Mouse (Mus musculus) heart, postnatal 0 days (tissue): ENCODE results near the gene Ano10. TPM values are rescaled to one million over a fixed set of nuclear protein-coding genes. Genes with fewer than 3 reads are reported as not detected.

ENCODE experiments used
- ATAC-seq: fragments of 200-750 bp; cut with Nextera tagmentation; 2 replicates; pipeline ENCODE4 v1.8.0; 2017; ENCODE audit warnings: low read depth, moderate number of reproducible peaks, moderate library complexity; ENCODE audit not compliant: insufficient read depth
- DNase-seq: peaks from one replicate; pipeline ENCODE4 v3.0.0-alpha.2; 2016; ENCODE audit warnings: low spot score
- H3K27ac ChIP-seq: fragments of 300-500 bp; sonication (generic); 2 replicates; pipeline ENCODE4 v1.5.1; 2014; ENCODE audit warnings: low read depth, mild to moderate bottlenecking
- H3K27me3 ChIP-seq: fragments of 300-500 bp; sonication (generic); 2 replicates; pipeline ENCODE4 v1.6.1; 2014; ENCODE audit warnings: low read length, mixed read lengths; ENCODE audit not compliant: control insufficient read depth, insufficient read depth
- H3K36me3 ChIP-seq: fragments of 300-500 bp; sonication (generic); replicated peaks from 2 replicates; pipeline ENCODE4 v1.6.1; 2014; ENCODE audit warnings: low read length, mixed read lengths; ENCODE audit not compliant: control insufficient read depth, insufficient read depth
- H3K4me1 ChIP-seq: fragments of 300-500 bp; sonication (generic); 2 replicates; pipeline ENCODE4 v1.6.1; 2014; ENCODE audit warnings: antibody characterized with exemption; ENCODE audit not compliant: control insufficient read depth, insufficient read depth
- H3K4me2 ChIP-seq: fragments of 300-500 bp; sonication (generic); 2 replicates; pipeline ENCODE4 v1.6.1; 2014; ENCODE audit warnings: low read depth, mild to moderate bottlenecking, low read length, moderate library complexity
- H3K4me3 ChIP-seq: fragments of 300-500 bp; sonication (generic); 2 replicates; pipeline ENCODE4 v1.5.1; 2014; ENCODE audit warnings: low read depth, low read length
- H3K9ac ChIP-seq: fragments of 300-500 bp; sonication (generic); replicated peaks from 2 replicates; pipeline ENCODE4 v1.6.1; 2014; ENCODE audit warnings: low read depth, low read length, mixed read lengths
- H3K9me3 ChIP-seq: fragments of 300-500 bp; sonication (generic); replicated peaks from 2 replicates; pipeline ENCODE4 v1.6.1; 2016; ENCODE audit warnings: low read length; ENCODE audit not compliant: control insufficient read depth
- CTCF ChIP-seq: IDR thresholded peaks from 2 replicates; pipeline ENCODE4 v1.5.1; 2016; ENCODE audit warnings: antibody characterized with exemption, control low read depth, low read depth
- EP300 ChIP-seq: IDR thresholded peaks from 2 replicates; pipeline ENCODE4 v1.6.1; 2016; ENCODE audit warnings: antibody characterized with exemption, low read depth
- WGBS: fragments of 180-500 bp; shearing (Covaris S2); extraction: QIAGEN DNeasy Blood & Tissue Kit; methylation state at CpG from one replicate; pipeline ENCODE4 v1.1.7; 2014; 5-methylcytosine and 5-hydroxymethylcytosine counted together
- polyA plus RNA-seq: library from polyadenylated mRNA; unstranded; fragments of >200 nt; fragmentation: Nextera tagmentation; extraction: Ambion mirVana; gene quantifications from 2 replicates; pipeline ENCODE4 v1.2.1, GENCODE M21; 2015
- total RNA-seq: library from RNA; depleted of rRNA; stranded (reverse); fragments of >200 nt; gene quantifications from 2 replicates; pipeline ENCODE4 v1.2.3, GENCODE M21; 2014; ENCODE audit warnings: low replicate concordance

Ano10 gene
- total and polyA plus RNA-seq, 2 experiments from 2014 or later: 21.3 to 24.1 TPM

GRCm38 (mm10) chr9:122271318-122271717 lies 22.9 kb downstream of the Ano10 start:
- H3K4me1 ChIP-seq: no peaks in the 10 kb centered on the region
- no peaks in the 10 kb centered on the region for H3K27me3 ChIP-seq
- H3K36me3 ChIP-seq: peaks cover 12% of the 10 kb centered on the region
- TF ChIP-seq CTCF: no peak
- TF ChIP-seq EP300: no peak
- no peak overlapping the region for H3K9ac ChIP-seq
- H3K4me3 ChIP-seq: no peak overlapping the region
- WGBS: 84% methylated on average over 3 of the region's 3 CpGs
- H3K27ac ChIP-seq: no peak overlapping the region
- ATAC-seq: no peak
- DNase-seq: no peak
- H3K9me3 ChIP-seq: no peaks in the 10 kb centered on the region
- H3K4me2 ChIP-seq: no peak overlapping the region

GRCm38 (mm10) chr9:122270913-122271312 lies 23.3 kb downstream of the Ano10 start:
- H3K4me1 ChIP-seq: no peaks in the 10 kb centered on the region
- no peak for TF ChIP-seq EP300
- TF ChIP-seq CTCF: no peak
- ATAC-seq: no peak
- no peaks in the 10 kb centered on the region for H3K9me3 ChIP-seq
- H3K27me3 ChIP-seq: no peaks in the 10 kb centered on the region
- peaks cover 12% of the 10 kb centered on the region for H3K36me3 ChIP-seq
- no peak overlapping the region for H3K9ac ChIP-seq
- H3K4me3 ChIP-seq: no peak overlapping the region
- H3K4me2 ChIP-seq: no peak overlapping the region
- DNase-seq: no peak
- WGBS: 87% methylated on average over 10 of the region's 10 CpGs
- no peak overlapping the region for H3K27ac ChIP-seq

- Histone ChIP-seq H3K9ac (no peak overlapping the region), H3K27ac (no peak overlapping the region), H3K4me1 (no peaks in the 10 kb centered on the region), H3K36me3 (peaks cover 12% of the 10 kb centered on the region), H3K4me3 (no peak overlapping the region), H3K27me3 (no peaks in the 10 kb centered on the region), H3K4me2 (no peak overlapping the region), H3K9me3 (no peaks in the 10 kb centered on the region)
- no peak for TF ChIP-seq CTCF
- no peak for TF ChIP-seq EP300
- no peak for DNase-seq
- no peak for ATAC-seq
- WGBS: 74% methylated on average over 3 of the region's 3 CpGs
These were observed 24.8 kb downstream of the Ano10 start for GRCm38 (mm10) chr9:122269256-122270041.

- peaks cover 10% of the 10 kb centered on the region for H3K36me3 ChIP-seq
- H3K9me3 ChIP-seq: no peaks in the 10 kb centered on the region
- DNase-seq: no peak
- no peak overlapping the region; the same call in 1 of the 2 replicates for H3K9ac ChIP-seq
- WGBS: 49% methylated on average over 10 of the region's 10 CpGs
- TF ChIP-seq CTCF (no peak), EP300 (no peak)
- no peak overlapping the region for H3K27ac ChIP-seq
- no peak overlapping the region for H3K4me3 ChIP-seq
- no peaks in the 10 kb centered on the region for H3K4me1 ChIP-seq
- no peak for ATAC-seq
- no peak overlapping the region for H3K4me2 ChIP-seq
- H3K27me3 ChIP-seq: no peaks in the 10 kb centered on the region
These were observed 28.6 kb downstream of the Ano10 start for GRCm38 (mm10) chr9:122265526-122266210.

- H3K4me2 ChIP-seq: no peak overlapping the region
- H3K27me3 ChIP-seq: no peaks in the 10 kb centered on the region
- ATAC-seq (no peak), DNase-seq (no peak)
- H3K4me1 ChIP-seq: no peaks in the 10 kb centered on the region
- no peaks in the 10 kb centered on the region for H3K9me3 ChIP-seq
- peaks cover 15% of the 10 kb centered on the region for H3K36me3 ChIP-seq
- H3K4me3 ChIP-seq: no peak overlapping the region
- no peak for TF ChIP-seq CTCF
- TF ChIP-seq EP300: no peak
- no peak overlapping the region for H3K27ac ChIP-seq
- no peak overlapping the region for H3K9ac ChIP-seq
These were observed 31.1 kb downstream of the Ano10 start for GRCm38 (mm10) chr9:122263140-122263539.
